ENCODE assay signal across 14 mouse cellular contexts in the genomic region with DNA sequence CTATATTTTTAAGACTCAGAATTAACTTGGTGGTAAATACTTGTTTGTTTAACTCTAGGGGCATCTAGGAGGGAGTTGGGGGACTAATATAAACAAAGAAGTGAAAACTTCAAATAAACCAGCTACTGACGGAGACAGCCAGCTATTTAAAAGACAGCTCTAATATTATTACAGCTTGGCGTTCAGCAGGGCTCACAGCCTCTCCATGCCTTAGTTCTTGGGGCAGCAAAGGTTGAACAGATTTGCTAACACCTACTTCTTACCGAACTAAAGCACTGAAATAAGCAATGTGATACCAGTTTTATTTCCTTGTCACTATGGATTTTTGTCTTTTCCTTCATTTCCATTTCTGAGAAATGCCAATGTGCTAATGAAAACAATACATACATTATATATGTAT. TPM values are rescaled to one million over a fixed set of nuclear protein-coding genes. Genes with fewer than 3 reads are reported as not detected.
DNase-seq lines count a peak whose midpoint lies in the region; ATAC-seq lines count a peak whose summit lies in the region.
"Had no signal": no experiment of that assay in that cellular context is flagged by ENCODE, and none has a peak within 500 bp of the region (broad histone marks: within the 10 kb centered on the region; RNA-seq: fewer than 3 reads in every experiment).

No protein-coding gene starts in this region.

- H3K4me3 ChIP-seq in heart, embryonic 16.5 days (ENCODE audit: low read length) = peak overlapping the region; percentile 27; the same call in 1 of the 2 replicates
- H3K4me3 ChIP-seq in neural tube, embryonic 11.5 days (ENCODE audit: low read depth, low read length) = peak overlapping the region; percentile 23
- H3K4me3 ChIP-seq in neural tube, embryonic 15.5 days (replicated peaks) = no peak overlapping the region
- H3K4me3 ChIP-seq in embryonic facial prominence, embryonic 15.5 days (replicated peaks) = peak overlapping the region; percentile 48
- no peak overlapping the region; the same call in 1 of the 2 replicates for H3K4me3 ChIP-seq in stomach, embryonic 15.5 days (replicated peaks)
- H3K4me3 ChIP-seq: erythroblast, embryonic 14.5 days had no signal

- intact Hi-C loops in heart, postnatal 10 days (cut with DNase I) = loop anchor here (5.0 to 10.0 kb wide), 2 partner anchors 355 to 697 kb away; no protein-coding TSS in a partner anchor

- no peak for DNase-seq in heart, postnatal 10 days
- no peak for DNase-seq in neural tube, embryonic 11.5 days (ENCODE audit: low spot score)
- no peak for DNase-seq in gastrocnemius, adult 8-10 months (ENCODE audit: low spot score in 2 of 2)
- no peak for DNase-seq in cerebellum, adult 18-20 months
- DNase-seq: cerebellum, adult 9-11 months; gastrocnemius, postnatal 14 days; lung, postnatal 14 days had no signal

- no peak overlapping the region for H3K27ac ChIP-seq in heart, embryonic 16.5 days (ENCODE audit: low read length)
- no peak overlapping the region for H3K27ac ChIP-seq in neural tube, embryonic 11.5 days (ENCODE audit: low read depth, low read length)
- H3K27ac ChIP-seq in neural tube, embryonic 15.5 days (replicated peaks) = no peak overlapping the region
- peak overlapping the region; percentile 69; the same call in 1 of the 2 replicates for H3K27ac ChIP-seq in embryonic facial prominence, embryonic 15.5 days (replicated peaks)
- H3K27ac ChIP-seq in stomach, embryonic 15.5 days = no peak overlapping the region

- H3K4me1 ChIP-seq in heart, embryonic 16.5 days (ENCODE audit: control insufficient read depth, insufficient read depth, low read length) = peaks cover 15% of the 10 kb centered on the region; the same call in 1 of the 2 replicates
- H3K4me1 ChIP-seq in neural tube, embryonic 11.5 days (ENCODE audit: control insufficient read depth, insufficient read depth, low read length) = peaks cover 13% of the 10 kb centered on the region
- H3K4me1 ChIP-seq in neural tube, embryonic 15.5 days = peaks cover 26% of the 10 kb centered on the region
- peaks cover 10% of the 10 kb centered on the region; the same call in 1 of the 2 replicates for H3K4me1 ChIP-seq in embryonic facial prominence, embryonic 15.5 days
- H3K4me1 ChIP-seq in stomach, embryonic 15.5 days = peaks cover 16% of the 10 kb centered on the region; the same call in 1 of the 2 replicates

- H3K4me2 ChIP-seq in heart, embryonic 16.5 days (ENCODE audit: low read depth, low read length) = no peak overlapping the region; the same call in 1 of the 2 replicates
- no peak overlapping the region; the same call in 1 of the 2 replicates for H3K4me2 ChIP-seq in neural tube, embryonic 11.5 days (ENCODE audit: low read depth)
- no peak overlapping the region for H3K4me2 ChIP-seq in neural tube, embryonic 15.5 days
- 0 out of 2 replicates have a peak overlapping the region, but pooled peaks have one; percentile 25 for H3K4me2 ChIP-seq in embryonic facial prominence, embryonic 15.5 days (replicated peaks)
- peak overlapping the region; percentile 27; the same call in 1 of the 2 replicates for H3K4me2 ChIP-seq in stomach, embryonic 15.5 days

- WGBS in heart, embryonic 16.5 days = 25% methylated on average over 3 of the region's 3 CpGs
- WGBS in neural tube, embryonic 11.5 days = 2% methylated on average over 3 of the region's 3 CpGs
- WGBS in neural tube, embryonic 15.5 days = 5% methylated on average over 3 of the region's 3 CpGs
- WGBS in embryonic facial prominence, embryonic 15.5 days = 3% methylated on average over 3 of the region's 3 CpGs
- WGBS in stomach, embryonic 15.5 days = 27% methylated on average over 3 of the region's 3 CpGs

- H3K27me3 ChIP-seq in heart, embryonic 16.5 days (ENCODE audit: control insufficient read depth, insufficient read depth, low read length) = peaks cover 80% of the 10 kb centered on the region
- H3K27me3 ChIP-seq in neural tube, embryonic 11.5 days (ENCODE audit: control insufficient read depth, insufficient read depth, low read length) = peaks cover 90% of the 10 kb centered on the region
- H3K27me3 ChIP-seq in neural tube, embryonic 15.5 days (replicated peaks) = peaks cover 91% of the 10 kb centered on the region
- peaks cover 37% of the 10 kb centered on the region for H3K27me3 ChIP-seq in embryonic facial prominence, embryonic 15.5 days
- peaks cover 66% of the 10 kb centered on the region for H3K27me3 ChIP-seq in stomach, embryonic 15.5 days (replicated peaks)

- H3K9me3 ChIP-seq in heart, embryonic 16.5 days (replicated peaks; ENCODE audit: control insufficient read depth, low read length) = no peaks in the 10 kb centered on the region
- H3K9me3 ChIP-seq in neural tube, embryonic 11.5 days (ENCODE audit: control insufficient read depth, low read length) = no peaks in the 10 kb centered on the region
- H3K9me3 ChIP-seq in neural tube, embryonic 15.5 days (replicated peaks) = no peaks in the 10 kb centered on the region
- H3K9me3 ChIP-seq in embryonic facial prominence, embryonic 15.5 days (replicated peaks) = no peaks in the 10 kb centered on the region
- no peaks in the 10 kb centered on the region for H3K9me3 ChIP-seq in stomach, embryonic 15.5 days

- no peak overlapping the region for H3K9ac ChIP-seq in heart, embryonic 16.5 days (ENCODE audit: low read length)
- H3K9ac ChIP-seq in neural tube, embryonic 11.5 days (ENCODE audit: low read length) = no peak overlapping the region
- H3K9ac ChIP-seq in neural tube, embryonic 15.5 days (replicated peaks) = no peak overlapping the region
- H3K9ac ChIP-seq in embryonic facial prominence, embryonic 15.5 days = peak overlapping the region; percentile 40; the same call in 1 of the 2 replicates
- no peak overlapping the region for H3K9ac ChIP-seq in stomach, embryonic 15.5 days

- no peaks in the 10 kb centered on the region for H3K36me3 ChIP-seq in heart, embryonic 16.5 days (ENCODE audit: control insufficient read depth, insufficient read depth)
- H3K36me3 ChIP-seq in neural tube, embryonic 11.5 days (ENCODE audit: control insufficient read depth, insufficient read depth, low read length) = no peaks in the 10 kb centered on the region
- no peaks in the 10 kb centered on the region for H3K36me3 ChIP-seq in neural tube, embryonic 15.5 days
- no peaks in the 10 kb centered on the region for H3K36me3 ChIP-seq in embryonic facial prominence, embryonic 15.5 days
- no peaks in the 10 kb centered on the region for H3K36me3 ChIP-seq in stomach, embryonic 15.5 days

- ATAC-seq in heart, embryonic 16.5 days (replicated peaks; ENCODE audit: extremely low read depth, insufficient read depth, low FRiP score) = no peak
- no peak for ATAC-seq in neural tube, embryonic 11.5 days (ENCODE audit: insufficient read depth, low FRiP score, low TSS enrichment)
- no peak for ATAC-seq in neural tube, embryonic 15.5 days (ENCODE audit: low FRiP score)
- ATAC-seq in embryonic facial prominence, embryonic 15.5 days (ENCODE audit: insufficient number of reproducible peaks, low FRiP score, low TSS enrichment, low read depth) = no peak
- no peak for ATAC-seq in stomach, embryonic 15.5 days (ENCODE audit: insufficient read depth, low FRiP score, low read depth)

RNA-seq across cellular contexts. Expression of a gene that starts 2.4 kb away (rescaled TPM):
- 1.4 and 1.9 TPM in 2 replicates for polyA plus RNA-seq in heart, embryonic 16.5 days (2015; fragmentation: Nextera tagmentation; extraction: Ambion mirVana)
- total RNA-seq in heart, postnatal 10 days (2021) = 1 to 10 TPM; 3.6 to 4.5 TPM
- 20.9 and 25.2 TPM in 2 replicates for polyA plus RNA-seq in neural tube, embryonic 11.5 days (2014; fragmentation: Nextera tagmentation; extraction: Ambion mirVana)
- polyA plus RNA-seq in neural tube, embryonic 15.5 days (2015; fragmentation: Nextera tagmentation; extraction: Ambion mirVana) = 1.3 and 1.7 TPM in 2 replicates
- 39.9 and 40.8 TPM in 2 replicates for polyA plus RNA-seq in embryonic facial prominence, embryonic 15.5 days (2015; fragmentation: Nextera tagmentation; extraction: Ambion mirVana)
- polyA plus RNA-seq in stomach, embryonic 15.5 days (2015; fragmentation: Nextera tagmentation; extraction: Ambion mirVana) = 4.2 and 5.3 TPM in 2 replicates
- total RNA-seq in gastrocnemius, adult 8-10 months (2022) = 1 to 10 TPM in 1 of 4 experiments, under 1 TPM in 3; 0.24 to 2.1 (median 0.67) TPM
- total RNA-seq: monocyte, adult 5-6 weeks had no signal
- polyA plus RNA-seq: erythroblast, embryonic 14.5 days had no signal

RNA-seq across cellular contexts. Expression of a gene that starts 31.6 kb away (rescaled TPM):
- not detected in 2 replicates for polyA plus RNA-seq in heart, embryonic 16.5 days (2015; fragmentation: Nextera tagmentation; extraction: Ambion mirVana)
- not detected for total RNA-seq in heart, postnatal 10 days (2021)
- 0.72 and 1.2 TPM in 2 replicates for polyA plus RNA-seq in neural tube, embryonic 11.5 days (2014; fragmentation: Nextera tagmentation; extraction: Ambion mirVana)
- polyA plus RNA-seq in neural tube, embryonic 15.5 days (2015; fragmentation: Nextera tagmentation; extraction: Ambion mirVana) = 0.64 and 0.77 TPM in 2 replicates
- not detected in 2 replicates for polyA plus RNA-seq in embryonic facial prominence, embryonic 15.5 days (2015; fragmentation: Nextera tagmentation; extraction: Ambion mirVana)
- not detected in 2 replicates for polyA plus RNA-seq in stomach, embryonic 15.5 days (2015; fragmentation: Nextera tagmentation; extraction: Ambion mirVana)
- total RNA-seq in gastrocnemius, adult 8-10 months (2022) = not detected
- total RNA-seq: gastrocnemius, postnatal 14 days; left cerebral cortex, postnatal 36 days; monocyte, adult 5-6 weeks had no signal
- polyA plus RNA-seq: erythroblast, embryonic 14.5 days had no signal

Comparison
In these comparisons a context has a peak if more than half of its experiments do, and no peak if none do; other contexts are left out.
1. H3K4me3 ChIP-seq: peak in heart, embryonic 16.5 days (single experiment), neural tube, embryonic 11.5 days (single experiment) and embryonic facial prominence, embryonic 15.5 days (single experiment); none in neural tube, embryonic 15.5 days (single experiment) and stomach, embryonic 15.5 days (single experiment).
2. H3K4me2 ChIP-seq: peak in embryonic facial prominence, embryonic 15.5 days (single experiment) and stomach, embryonic 15.5 days (single experiment); none in heart, embryonic 16.5 days (single experiment), neural tube, embryonic 11.5 days (single experiment) and neural tube, embryonic 15.5 days (single experiment).